Mouse (Mus musculus) stomach, postnatal 0 days (tissue): ENCODE data around the gene Hmgb3. TPM values are rescaled to one million over a fixed set of nuclear protein-coding genes. Genes with fewer than 3 reads are reported as not detected.

Source experiments
- ATAC-seq: fragments of 200-750 bp; cut with Nextera tagmentation; 2 replicates; pipeline ENCODE4 v1.8.0; 2017; ENCODE audit not compliant: low FRiP score, low TSS enrichment
- DNase-seq: peaks from one replicate; pipeline ENCODE4 v3.0.0-alpha.2; 2016; ENCODE audit warnings: low spot score
- H3K27ac ChIP-seq: fragments of 300-500 bp; sonication (generic); replicated peaks from 2 replicates; pipeline ENCODE4 v1.5.1; 2014; ENCODE audit warnings: mild to moderate bottlenecking, control low read depth
- H3K27me3 ChIP-seq: fragments of 300-500 bp; sonication (generic); 2 replicates; pipeline ENCODE4 v1.6.1; 2014; ENCODE audit warnings: low read length; ENCODE audit not compliant: control insufficient read depth, insufficient read depth
- H3K36me3 ChIP-seq: fragments of 300-500 bp; sonication (generic); 2 replicates; pipeline ENCODE4 v1.6.1; 2014; ENCODE audit warnings: low read length, mixed read lengths; ENCODE audit not compliant: control insufficient read depth, insufficient read depth
- H3K4me1 ChIP-seq: fragments of 300-500 bp; sonication (generic); replicated peaks from 2 replicates; pipeline ENCODE4 v1.6.1; 2014; ENCODE audit warnings: antibody characterized with exemption; ENCODE audit not compliant: control insufficient read depth, insufficient read depth
- H3K4me2 ChIP-seq: fragments of 300-500 bp; sonication (generic); replicated peaks from 2 replicates; pipeline ENCODE4 v1.6.1; 2014; ENCODE audit warnings: low read depth, mild to moderate bottlenecking, control low read depth, moderate library complexity
- H3K4me3 ChIP-seq: fragments of 300-500 bp; sonication (generic); 2 replicates; pipeline ENCODE4 v1.5.1; 2014; ENCODE audit warnings: low read depth, low read length, control low read depth
- H3K9ac ChIP-seq: fragments of 300-500 bp; sonication (generic); 2 replicates; pipeline ENCODE4 v1.6.1; 2014; ENCODE audit warnings: mild to moderate bottlenecking, low read length, control low read depth, mixed read lengths
- H3K9me3 ChIP-seq: fragments of 300-500 bp; sonication (generic); 2 replicates; pipeline ENCODE4 v1.6.1; 2016; ENCODE audit warnings: low read length; ENCODE audit not compliant: control insufficient read depth
- CTCF ChIP-seq: IDR thresholded peaks from 2 replicates; pipeline ENCODE4 v1.5.1; 2016; ENCODE audit warnings: antibody characterized with exemption, low read depth, mild to moderate bottlenecking, moderate library complexity
- EP300 ChIP-seq: optimal IDR thresholded peaks from 2 replicates; pipeline ENCODE3; 2016; ENCODE audit warnings: antibody characterized with exemption
- WGBS: fragments of 180-500 bp; shearing (Covaris S2); extraction: QIAGEN DNeasy Blood & Tissue Kit; methylation state at CpG from one replicate; pipeline ENCODE4 v1.1.7; 2014; 5-methylcytosine and 5-hydroxymethylcytosine counted together
- microRNA-seq: library from miRNA; unstranded; fragments of <30 nt; microRNA quantifications from one replicate; pipeline ENCODE4, GENCODE M21; 2016
- polyA plus RNA-seq: library from polyadenylated mRNA; unstranded; fragments of >200 nt; fragmentation: Nextera tagmentation; extraction: Ambion mirVana; gene quantifications from 2 replicates; pipeline ENCODE4 v1.2.1, GENCODE M21; 2015

Gene Hmgb3
- polyA plus RNA-seq, 1 experiment from 2014 or later: 65.6 TPM

- ATAC-seq: no peak
- no peaks in the 10 kb centered on the region for H3K4me1 ChIP-seq
- H3K27ac ChIP-seq: no peak overlapping the region
- no peaks in the 10 kb centered on the region for H3K36me3 ChIP-seq
- no peak for DNase-seq
- TF ChIP-seq EP300: no peak
- TF ChIP-seq CTCF: no peak
- no peaks in the 10 kb centered on the region for H3K27me3 ChIP-seq
- 100% methylated on average over 1 of the region's 1 CpGs for WGBS
- no peak overlapping the region for H3K4me2 ChIP-seq
- H3K9ac ChIP-seq: no peak overlapping the region
- H3K4me3 ChIP-seq: no peak overlapping the region
- no peaks in the 10 kb centered on the region for H3K9me3 ChIP-seq
These were observed 5.1 kb downstream of the Hmgb3 start for GRCm38 (mm10) chrX:71560796-71561195.

GRCm38 (mm10) chrX:71573132-71573900, 17.6 kb downstream of the Hmgb3 start:
- Histone ChIP-seq H3K27ac (no peak overlapping the region), H3K4me2 (no peak overlapping the region), H3K27me3 (no peaks in the 10 kb centered on the region), H3K9me3 (no peaks in the 10 kb centered on the region), H3K9ac (no peak overlapping the region), H3K4me1 (no peaks in the 10 kb centered on the region), H3K36me3 (no peaks in the 10 kb centered on the region), H3K4me3 (no peak overlapping the region)
- TF ChIP-seq EP300: no peak
- TF ChIP-seq CTCF: no peak
- WGBS: 60% methylated on average over 3 of the region's 3 CpGs
- ATAC-seq: peak; percentile 77; the same call in 1 of the 2 replicates
- DNase-seq: no peak

GRCm38 (mm10) chrX:71575550-71575949, 19.8 kb downstream of the Hmgb3 start:
- no peak for TF ChIP-seq CTCF
- no peak for TF ChIP-seq EP300
- DNase-seq: no peak
- no peaks in the 10 kb centered on the region for H3K9me3 ChIP-seq
- H3K27me3 ChIP-seq: no peaks in the 10 kb centered on the region
- WGBS: 28% methylated on average over 2 of the region's 2 CpGs
- no peak overlapping the region for H3K4me3 ChIP-seq
- H3K4me2 ChIP-seq: no peak overlapping the region
- H3K9ac ChIP-seq: no peak overlapping the region
- no peak for ATAC-seq
- no peak overlapping the region for H3K27ac ChIP-seq
- H3K4me1 ChIP-seq: no peaks in the 10 kb centered on the region
- H3K36me3 ChIP-seq: no peaks in the 10 kb centered on the region

GRCm38 (mm10) chrX:71589181-71589580, 33.5 kb downstream of the Hmgb3 start:
- Histone ChIP-seq H3K4me2 (no peak overlapping the region), H3K9me3 (no peaks in the 10 kb centered on the region), H3K36me3 (no peaks in the 10 kb centered on the region), H3K27ac (no peak overlapping the region), H3K4me1 (no peaks in the 10 kb centered on the region), H3K4me3 (no peak overlapping the region), H3K9ac (no peak overlapping the region), H3K27me3 (no peaks in the 10 kb centered on the region)
- ATAC-seq (no peak), DNase-seq (no peak)
- TF ChIP-seq CTCF (no peak), EP300 (no peak)
- 50% methylated on average over 1 of the region's 1 CpGs for WGBS

- H3K27ac ChIP-seq: no peak overlapping the region
- peak overlapping the region; percentile 50 for H3K4me2 ChIP-seq
- no peaks in the 10 kb centered on the region for H3K4me1 ChIP-seq
- H3K27me3 ChIP-seq: no peaks in the 10 kb centered on the region
- no peaks in the 10 kb centered on the region for H3K36me3 ChIP-seq
- H3K4me3 ChIP-seq: no peak overlapping the region
- H3K9me3 ChIP-seq: no peaks in the 10 kb centered on the region
- ATAC-seq: peak; percentile 42; the same call in 1 of the 2 replicates
- no peak overlapping the region for H3K9ac ChIP-seq
- DNase-seq: peak; percentile 68
- TF ChIP-seq EP300 (no peak), CTCF (peak; percentile 70)
- 9% methylated on average over 25 of the region's 25 CpGs for WGBS
These were observed 45.4 kb downstream of the Hmgb3 start for GRCm38 (mm10) chrX:71601052-71601611.

Small RNA genes lying within 50 kb of the gene (microRNA-seq; reads per million reads assigned to microRNA genes)
- not detected for gene Gm23945

Other genes with a start within 250 kb of the Hmgb3 start
- 9.3 and 9.7 TPM in 2 replicates for gene Mtmr1, start 191.2 kb upstream of the Hmgb3 start, polyA plus RNA-seq
- 12.2 and 13.1 TPM in 2 replicates for gene Cd99l2, start 63.1 kb upstream of the Hmgb3 start, polyA plus RNA-seq
- 0.11 and 0.34 TPM in 2 replicates for gene Gpr50, start 107.7 kb downstream of the Hmgb3 start, polyA plus RNA-seq